Mouse (Mus musculus) brain, embryonic 14.5 days (tissue): Measurements from ENCODE around the gene Retnlb.

Source experiments
- CTCF ChIP-seq: fragments of 200-500 bp; IDR thresholded peaks from 2 replicates; pipeline ENCODE4 v1.5.1; 2012; ENCODE audit warnings: inconsistent platforms, mild to moderate bottlenecking, moderate library complexity, borderline replicate concordance; ENCODE audit not compliant: insufficient read depth, insufficient read length; ENCODE audit errors: extremely low read depth
- POLR2A ChIP-seq: fragments of 200-500 bp; IDR thresholded peaks from 2 replicates; pipeline ENCODE4 v1.6.1; 2012; ENCODE audit warnings: mild to moderate bottlenecking, inconsistent platforms, borderline replicate concordance; ENCODE audit not compliant: poor library complexity, insufficient read depth, insufficient read length, severe bottlenecking; ENCODE audit errors: extremely low read depth

- TF ChIP-seq CTCF (no peak), POLR2A (no peak)
Observed at GRCm38 (mm10) chr16:48826474-48826873, 9.8 kb downstream of the Retnlb start.
